Mouse (Mus musculus): ENCODE measurements around the gene Ryr3. TPM values are rescaled to one million over a fixed set of nuclear protein-coding genes. Genes with fewer than 3 reads are reported as not detected.

Ryr3 gene
- 0.50 and 1.4 TPM in 2 replicates for polyA plus RNA-seq (2014; fragmentation: Nextera tagmentation; extraction: Ambion mirVana)

DNA sequence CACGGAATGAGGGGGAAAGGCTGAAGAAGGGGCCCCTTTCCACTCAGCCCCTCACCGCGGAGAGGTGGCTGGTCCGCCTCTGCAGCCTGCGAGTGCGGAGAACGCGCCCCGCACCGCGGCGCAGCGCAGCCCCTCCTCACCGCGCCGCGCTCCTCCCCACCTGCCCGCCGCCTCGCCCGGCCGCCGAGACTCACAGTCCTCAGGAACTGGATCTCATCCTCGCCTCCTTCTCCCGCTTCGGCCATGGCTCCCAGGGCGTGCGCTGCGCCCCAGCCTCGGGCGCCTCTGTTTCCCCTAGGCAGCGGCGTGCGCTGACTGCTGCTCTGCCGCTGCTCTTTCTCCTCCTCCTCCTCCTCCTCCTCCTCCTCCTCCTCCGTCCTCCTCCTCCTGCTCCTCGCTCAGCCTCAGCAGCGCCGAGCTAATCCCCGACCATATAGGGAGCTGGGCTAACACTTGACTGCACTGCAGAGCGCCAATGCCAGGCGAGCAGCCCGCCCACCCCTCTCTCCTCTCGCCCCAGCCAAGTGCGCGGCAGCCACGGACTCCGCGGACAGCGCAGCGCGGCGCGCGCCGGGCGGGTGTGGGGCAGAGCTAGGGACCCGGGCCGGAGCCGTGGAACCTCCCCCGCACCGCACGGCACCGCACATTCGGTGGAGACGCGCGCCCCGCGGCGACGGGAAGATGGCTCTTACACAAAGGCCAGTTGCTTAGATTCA lies at the start of gene Ryr3:
Gene Ryr3 (minus strand): TSS at position 351 of the 716 bp plus-strand sequence.
- Histone ChIP-seq H3K4me2 (ENCODE audit: low read depth, low read length) (peak within 1 kb of the TSS; percentile 86), H3K9ac (replicated peaks; ENCODE audit: low read length) (peak within 1 kb of the TSS; percentile 56), H3K27me3 (ENCODE audit: control insufficient read depth, insufficient read depth, low read length) (peaks cover 13% of the 10 kb centered on the region), H3K27ac (replicated peaks; ENCODE audit: low read depth, low read length) (no peak within 1 kb of the TSS), H3K4me1 (ENCODE audit: control insufficient read depth, insufficient read depth, low read length) (no peaks in the 10 kb centered on the region), H3K36me3 (replicated peaks; ENCODE audit: control insufficient read depth, insufficient read depth, low read depth, low read length) (no peaks in the 10 kb centered on the region), H3K9me3 (replicated peaks; ENCODE audit: control insufficient read depth, low read length) (no peaks in the 10 kb centered on the region), H3K4me3 (ENCODE audit: low read depth, low read length) (peak within 1 kb of the TSS; percentile 54)
- peak; percentile 96 for ATAC-seq (replicated peaks; ENCODE audit: insufficient number of reproducible peaks, low FRiP score, low TSS enrichment, low read depth)
- DNase-seq (ENCODE audit: low spot score) = peak; percentile 66
- WGBS = under 1% methylated on average over 54 of the region's 72 CpGs

DNA sequence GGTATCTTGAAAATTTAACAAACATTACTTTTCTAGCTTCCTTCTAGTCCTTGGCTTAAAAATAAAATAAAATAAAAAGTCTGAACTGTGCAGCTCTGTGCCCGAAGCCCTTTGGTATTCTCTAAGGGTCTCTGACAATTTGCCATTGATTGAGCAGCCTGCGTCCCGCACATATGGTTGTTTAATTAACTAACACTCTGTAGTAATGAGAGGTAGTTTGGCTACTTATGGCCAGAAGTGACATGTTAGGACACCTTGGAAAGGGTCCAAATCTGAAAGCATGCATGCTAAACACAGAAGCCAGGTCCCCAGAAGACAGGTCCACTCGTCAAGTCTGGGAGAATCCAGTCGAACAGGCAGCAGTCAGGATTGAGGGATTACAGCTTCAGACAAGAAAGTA lies 22.0 kb upstream of the Ryr3 start:
- no peak for DNase-seq (ENCODE audit: low spot score)
- Histone ChIP-seq H3K27ac (replicated peaks; ENCODE audit: low read depth, low read length) (no peak overlapping the region), H3K9me3 (replicated peaks; ENCODE audit: control insufficient read depth, low read length) (no peaks in the 10 kb centered on the region), H3K27me3 (ENCODE audit: control insufficient read depth, insufficient read depth, low read length) (no peaks in the 10 kb centered on the region), H3K9ac (replicated peaks; ENCODE audit: low read length) (no peak overlapping the region), H3K4me1 (ENCODE audit: control insufficient read depth, insufficient read depth, low read length) (no peaks in the 10 kb centered on the region), H3K4me2 (ENCODE audit: low read depth, low read length) (no peak overlapping the region), H3K36me3 (replicated peaks; ENCODE audit: control insufficient read depth, insufficient read depth, low read depth, low read length) (no peaks in the 10 kb centered on the region), H3K4me3 (ENCODE audit: low read depth, low read length) (no peak overlapping the region)
- ATAC-seq (replicated peaks; ENCODE audit: insufficient number of reproducible peaks, low FRiP score, low TSS enrichment, low read depth) = no peak
- WGBS = 70% methylated on average over 5 of the region's 5 CpGs

DNA sequence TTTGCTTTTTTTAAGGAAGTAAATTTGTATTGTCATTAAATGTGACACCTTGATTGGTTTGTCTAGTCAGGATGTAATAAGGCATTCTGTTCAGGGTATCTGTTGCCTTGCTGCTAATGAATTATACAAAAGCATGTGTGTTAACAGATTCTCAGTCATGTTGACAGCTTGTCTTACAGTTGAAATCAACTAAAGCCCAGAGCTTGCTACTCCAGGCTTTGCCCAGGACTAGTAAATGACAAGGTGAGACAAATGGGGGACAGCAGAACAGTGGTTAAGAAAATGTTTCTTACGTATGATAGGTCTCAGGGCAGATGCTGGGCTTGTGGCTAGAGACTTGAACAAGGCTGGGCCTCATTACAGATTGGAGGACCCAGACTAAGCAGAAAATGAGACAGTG lies 20.1 kb upstream of the Ryr3 start:
- Histone ChIP-seq H3K4me3 (ENCODE audit: low read depth, low read length) (no peak overlapping the region), H3K4me2 (ENCODE audit: low read depth, low read length) (no peak overlapping the region), H3K4me1 (ENCODE audit: control insufficient read depth, insufficient read depth, low read length) (no peaks in the 10 kb centered on the region), H3K27ac (replicated peaks; ENCODE audit: low read depth, low read length) (no peak overlapping the region), H3K36me3 (replicated peaks; ENCODE audit: control insufficient read depth, insufficient read depth, low read depth, low read length) (no peaks in the 10 kb centered on the region), H3K27me3 (ENCODE audit: control insufficient read depth, insufficient read depth, low read length) (no peaks in the 10 kb centered on the region), H3K9ac (replicated peaks; ENCODE audit: low read length) (no peak overlapping the region), H3K9me3 (replicated peaks; ENCODE audit: control insufficient read depth, low read length) (no peaks in the 10 kb centered on the region)
- 70% methylated on average over 1 of the region's 1 CpGs for WGBS
- ATAC-seq (replicated peaks; ENCODE audit: insufficient number of reproducible peaks, low FRiP score, low TSS enrichment, low read depth) (no peak), DNase-seq (ENCODE audit: low spot score) (no peak)

DNA sequence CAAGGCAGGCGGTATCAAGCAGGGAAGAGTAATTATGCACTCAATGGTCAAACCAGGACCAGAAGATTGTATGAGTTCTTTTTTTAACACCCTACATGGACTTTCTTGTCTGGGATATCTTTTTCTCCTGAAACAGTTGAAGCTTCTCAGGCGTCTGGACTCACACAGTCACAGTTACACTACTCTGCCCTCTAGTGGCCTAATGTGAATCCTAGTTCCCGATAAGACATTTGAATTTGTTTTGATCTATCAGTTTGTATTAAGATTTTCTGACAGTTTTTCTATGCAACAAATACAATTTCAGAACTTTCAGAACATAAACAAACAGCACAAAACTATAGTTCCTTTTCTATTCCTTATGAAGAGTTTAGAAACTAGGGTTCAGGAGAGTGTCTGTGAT lies 17.7 kb upstream of the Ryr3 start:
- H3K4me2 ChIP-seq (ENCODE audit: low read depth, low read length) = no peak overlapping the region
- H3K9ac ChIP-seq (replicated peaks; ENCODE audit: low read length) = no peak overlapping the region
- H3K9me3 ChIP-seq (replicated peaks; ENCODE audit: control insufficient read depth, low read length) = no peaks in the 10 kb centered on the region
- H3K36me3 ChIP-seq (replicated peaks; ENCODE audit: control insufficient read depth, insufficient read depth, low read depth, low read length) = no peaks in the 10 kb centered on the region
- no peak overlapping the region for H3K4me3 ChIP-seq (ENCODE audit: low read depth, low read length)
- H3K27ac ChIP-seq (replicated peaks; ENCODE audit: low read depth, low read length) = no peak overlapping the region
- H3K27me3 ChIP-seq (ENCODE audit: control insufficient read depth, insufficient read depth, low read length) = no peaks in the 10 kb centered on the region
- DNase-seq (ENCODE audit: low spot score) (peak; percentile 88), ATAC-seq (replicated peaks; ENCODE audit: insufficient number of reproducible peaks, low FRiP score, low TSS enrichment, low read depth) (no peak)
- WGBS = 13% methylated on average over 3 of the region's 3 CpGs
- no peaks in the 10 kb centered on the region for H3K4me1 ChIP-seq (ENCODE audit: control insufficient read depth, insufficient read depth, low read length)

DNA sequence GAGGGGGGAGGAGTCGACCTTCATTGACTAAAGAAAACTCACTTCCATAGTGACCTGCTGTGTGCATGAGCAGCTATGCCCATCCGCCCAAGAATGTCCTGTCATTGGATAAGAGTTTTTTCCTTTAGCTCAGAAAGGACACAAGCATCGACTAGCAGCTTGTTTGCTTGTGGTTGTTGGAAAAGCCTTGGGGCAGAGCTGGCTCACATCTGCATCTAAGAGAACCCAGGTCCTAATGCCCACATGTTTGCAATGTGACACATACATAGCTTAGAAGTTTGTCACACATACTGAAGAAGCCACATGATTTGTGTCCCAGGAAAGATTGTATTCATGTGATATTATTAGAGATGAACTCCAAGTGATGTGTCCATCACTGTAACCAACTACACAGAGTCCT lies 16.5 kb upstream of the Ryr3 start:
- Histone ChIP-seq H3K4me1 (ENCODE audit: control insufficient read depth, insufficient read depth, low read length) (no peaks in the 10 kb centered on the region), H3K27me3 (ENCODE audit: control insufficient read depth, insufficient read depth, low read length) (no peaks in the 10 kb centered on the region), H3K27ac (replicated peaks; ENCODE audit: low read depth, low read length) (no peak overlapping the region), H3K4me2 (ENCODE audit: low read depth, low read length) (no peak overlapping the region), H3K9ac (replicated peaks; ENCODE audit: low read length) (no peak overlapping the region), H3K9me3 (replicated peaks; ENCODE audit: control insufficient read depth, low read length) (no peaks in the 10 kb centered on the region), H3K36me3 (replicated peaks; ENCODE audit: control insufficient read depth, insufficient read depth, low read depth, low read length) (no peaks in the 10 kb centered on the region), H3K4me3 (ENCODE audit: low read depth, low read length) (no peak overlapping the region)
- WGBS = 50% methylated on average over 3 of the region's 3 CpGs
- DNase-seq (ENCODE audit: low spot score) (no peak), ATAC-seq (replicated peaks; ENCODE audit: insufficient number of reproducible peaks, low FRiP score, low TSS enrichment, low read depth) (no peak)

DNA sequence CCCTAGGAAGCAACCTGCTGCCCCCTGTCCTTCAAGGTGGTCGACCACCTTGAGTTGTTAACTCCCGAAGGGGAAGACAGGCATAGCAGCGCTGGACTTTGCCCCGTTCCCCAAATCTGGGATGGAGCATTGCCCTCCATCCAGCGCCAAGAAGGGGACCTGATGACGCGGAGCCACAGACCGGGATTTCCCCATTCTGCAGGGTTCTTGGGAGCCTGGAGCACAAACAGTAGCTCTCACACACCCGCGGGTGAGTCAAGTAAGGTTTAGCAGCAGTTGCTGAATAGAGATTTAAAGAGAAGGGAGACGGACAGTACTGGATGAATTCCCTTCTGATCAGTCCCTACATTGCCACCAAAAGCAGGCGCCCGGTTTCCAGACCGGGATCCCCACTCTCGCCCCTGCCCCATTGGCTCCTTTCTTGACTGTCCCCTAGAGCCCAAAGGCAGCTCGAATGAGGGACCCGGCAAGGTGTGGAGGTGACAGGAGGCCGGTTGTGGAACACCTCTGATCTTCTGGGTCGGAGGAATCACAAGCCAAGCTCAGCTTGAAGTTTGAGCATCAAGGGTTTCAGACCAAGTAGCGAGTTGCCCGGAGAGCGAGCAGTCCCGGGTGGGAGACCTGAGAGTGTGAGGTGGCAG lies 671 bp downstream of the Ryr3 start:
- Histone ChIP-seq H3K4me2 (ENCODE audit: low read depth, low read length) (peak overlapping the region; percentile 86), H3K36me3 (replicated peaks; ENCODE audit: control insufficient read depth, insufficient read depth, low read depth, low read length) (no peaks in the 10 kb centered on the region), H3K4me3 (ENCODE audit: low read depth, low read length) (peak overlapping the region; percentile 54), H3K9ac (replicated peaks; ENCODE audit: low read length) (peak overlapping the region; percentile 56), H3K27ac (replicated peaks; ENCODE audit: low read depth, low read length) (no peak overlapping the region), H3K9me3 (replicated peaks; ENCODE audit: control insufficient read depth, low read length) (no peaks in the 10 kb centered on the region), H3K27me3 (ENCODE audit: control insufficient read depth, insufficient read depth, low read length) (peaks cover 13% of the 10 kb centered on the region), H3K4me1 (ENCODE audit: control insufficient read depth, insufficient read depth, low read length) (no peaks in the 10 kb centered on the region)
- ATAC-seq (replicated peaks; ENCODE audit: insufficient number of reproducible peaks, low FRiP score, low TSS enrichment, low read depth) (no peak), DNase-seq (ENCODE audit: low spot score) (peak; percentile 4)
- 3% methylated on average over 23 of the region's 23 CpGs for WGBS

DNA sequence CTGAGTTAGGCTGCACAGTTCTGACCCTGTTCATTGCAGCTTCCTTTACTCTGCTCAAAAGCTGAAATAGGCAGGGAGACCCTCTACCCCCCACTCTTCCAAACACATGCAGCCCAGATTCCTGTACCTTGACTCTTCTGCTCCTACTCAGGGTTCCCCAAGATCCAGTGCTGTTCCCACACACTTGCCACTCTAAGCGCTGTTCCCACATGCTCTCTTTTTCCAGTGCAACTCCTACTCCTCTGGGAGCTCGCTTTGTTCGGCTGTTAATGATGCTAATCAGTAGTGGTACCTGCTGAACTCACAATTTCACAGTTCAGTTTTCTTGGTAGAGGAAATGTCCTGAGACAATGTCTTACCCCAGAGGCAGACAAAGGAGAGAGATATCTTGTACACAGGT lies 6.9 kb downstream of the Ryr3 start:
- ATAC-seq (replicated peaks; ENCODE audit: insufficient number of reproducible peaks, low FRiP score, low TSS enrichment, low read depth) = no peak
- no peak overlapping the region for H3K9ac ChIP-seq (replicated peaks; ENCODE audit: low read length)
- no peaks in the 10 kb centered on the region for H3K9me3 ChIP-seq (replicated peaks; ENCODE audit: control insufficient read depth, low read length)
- H3K36me3 ChIP-seq (replicated peaks; ENCODE audit: control insufficient read depth, insufficient read depth, low read depth, low read length) = no peaks in the 10 kb centered on the region
- H3K4me1 ChIP-seq (ENCODE audit: control insufficient read depth, insufficient read depth, low read length) = no peaks in the 10 kb centered on the region
- WGBS = 77% methylated on average over 3 of the region's 3 CpGs
- H3K4me3 ChIP-seq (ENCODE audit: low read depth, low read length) = no peak overlapping the region
- no peak overlapping the region for H3K4me2 ChIP-seq (ENCODE audit: low read depth, low read length)
- H3K27me3 ChIP-seq (ENCODE audit: control insufficient read depth, insufficient read depth, low read length) = no peaks in the 10 kb centered on the region; the same call in 1 of the 2 replicates
- DNase-seq (ENCODE audit: low spot score) = no peak
- H3K27ac ChIP-seq (replicated peaks; ENCODE audit: low read depth, low read length) = no peak overlapping the region

DNA sequence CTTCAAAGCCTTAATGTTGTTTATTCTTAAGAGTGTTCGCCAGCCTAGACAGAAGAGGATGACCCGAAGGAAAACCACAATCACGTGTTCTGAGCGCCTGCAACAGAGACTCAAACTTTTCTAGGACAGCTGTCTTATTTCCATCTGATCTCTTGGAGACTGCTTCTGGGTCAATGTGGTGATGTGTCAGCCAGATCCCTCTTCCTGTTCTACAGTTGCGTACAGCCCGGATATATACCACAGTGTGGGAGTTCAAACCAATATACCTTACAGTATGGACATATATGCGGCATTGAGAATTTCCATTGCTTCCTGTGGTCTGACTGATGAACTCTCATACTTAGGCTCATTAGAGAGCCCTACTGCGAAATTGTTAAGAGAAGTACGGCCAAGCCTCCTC lies 7.6 kb downstream of the Ryr3 start:
- no peaks in the 10 kb centered on the region for H3K36me3 ChIP-seq (replicated peaks; ENCODE audit: control insufficient read depth, insufficient read depth, low read depth, low read length)
- no peak for ATAC-seq (replicated peaks; ENCODE audit: insufficient number of reproducible peaks, low FRiP score, low TSS enrichment, low read depth)
- WGBS = 88% methylated on average over 9 of the region's 9 CpGs
- no peak overlapping the region for H3K4me2 ChIP-seq (ENCODE audit: low read depth, low read length)
- no peaks in the 10 kb centered on the region for H3K9me3 ChIP-seq (replicated peaks; ENCODE audit: control insufficient read depth, low read length)
- no peaks in the 10 kb centered on the region for H3K27me3 ChIP-seq (ENCODE audit: control insufficient read depth, insufficient read depth, low read length)
- H3K9ac ChIP-seq (replicated peaks; ENCODE audit: low read length) = no peak overlapping the region
- H3K27ac ChIP-seq (replicated peaks; ENCODE audit: low read depth, low read length) = no peak overlapping the region
- no peak for DNase-seq (ENCODE audit: low spot score)
- no peak overlapping the region for H3K4me3 ChIP-seq (ENCODE audit: low read depth, low read length)
- H3K4me1 ChIP-seq (ENCODE audit: control insufficient read depth, insufficient read depth, low read length) = no peaks in the 10 kb centered on the region
